Mouse (Mus musculus): ENCODE data around the gene Egfl7.

GRCm38 (mm10) chr2:26641006-26641647, 61.3 kb downstream of the Egfl7 start:
- TF ChIP-seq CTCF (conservative IDR thresholded peaks at IDR 0.05; ENCODE audit: low read length): no peak
- TF ChIP-seq POU5F1 (IDR thresholded peaks at IDR 0.05; ENCODE audit: borderline replicate concordance, low read length): no peak
- TF ChIP-seq NANOG (IDR thresholded peaks at IDR 0.05; ENCODE audit: borderline replicate concordance, low read length): no peak

All from E14TG2a.4 (cell line).